Mouse (Mus musculus) embryonic facial prominence, embryonic 10.5 days (tissue): ENCODE measurements at regions not wholly inside any gene's neighbourhood (a gene's known extent, or its start where the extent isn't known, plus 50 kb on each side); places are given as distances from the start of the nearest gene placed in this dataset.

Experiments used
- DNase-seq: peaks from one replicate; pipeline ENCODE4 v3.0.0-alpha.2; 2017; ENCODE audit warnings: low spot score
- H3K27ac ChIP-seq: fragments of 300-500 bp; sonication (generic); replicated peaks from 2 replicates; pipeline ENCODE4 v1.5.1; 2016; ENCODE audit warnings: mild to moderate bottlenecking
- H3K27me3 ChIP-seq: fragments of 300-500 bp; sonication (generic); replicated peaks from 2 replicates; pipeline ENCODE4 v1.6.1; 2016; ENCODE audit warnings: low read depth, mild to moderate bottlenecking; ENCODE audit not compliant: poor library complexity, severe bottlenecking
- H3K36me3 ChIP-seq: fragments of 300-500 bp; sonication (generic); replicated peaks from 2 replicates; pipeline ENCODE4 v1.6.1; 2016; ENCODE audit warnings: mild to moderate bottlenecking, moderate library complexity
- H3K4me1 ChIP-seq: fragments of 300-500 bp; sonication (generic); 2 replicates; pipeline ENCODE4 v1.6.1; 2016
- H3K4me3 ChIP-seq: fragments of 300-500 bp; sonication (generic); 2 replicates; pipeline ENCODE4 v1.5.1; 2016; ENCODE audit warnings: mild to moderate bottlenecking, moderate library complexity
- H3K9me3 ChIP-seq: fragments of 300-500 bp; sonication (generic); 2 replicates; pipeline ENCODE4 v1.6.1; 2016; ENCODE audit warnings: mild to moderate bottlenecking
- WGBS: fragments of 180-500 bp; shearing (Covaris S2); methylation state at CpG from one replicate; pipeline ENCODE4 v1.1.7; 2016; 5-methylcytosine and 5-hydroxymethylcytosine counted together

- Histone ChIP-seq H3K4me3 (no peak overlapping the region), H3K27me3 (no peaks in the 10 kb centered on the region), H3K27ac (no peak overlapping the region), H3K36me3 (no peaks in the 10 kb centered on the region), H3K9me3 (no peaks in the 10 kb centered on the region), H3K4me1 (peaks cover 8% of the 10 kb centered on the region; the same call in 1 of the 2 replicates)
- DNase-seq: no peak
- WGBS: 55% methylated on average over 5 of the region's 5 CpGs
These were observed 87.8 kb upstream of the Enpp6 start for GRCm38 (mm10) chr8:46898697-46899445.

GRCm38 (mm10) chr8:46900826-46901225, 85.9 kb upstream of the Enpp6 start:
- WGBS: 83% methylated on average over 4 of the region's 4 CpGs
- H3K9me3 ChIP-seq: no peaks in the 10 kb centered on the region
- DNase-seq: no peak
- no peaks in the 10 kb centered on the region for H3K27me3 ChIP-seq
- H3K27ac ChIP-seq: no peak overlapping the region
- H3K4me3 ChIP-seq: no peak overlapping the region
- peaks cover 8% of the 10 kb centered on the region; the same call in 1 of the 2 replicates for H3K4me1 ChIP-seq
- no peaks in the 10 kb centered on the region for H3K36me3 ChIP-seq

- WGBS: 70% methylated on average over 3 of the region's 3 CpGs
- Histone ChIP-seq H3K36me3 (no peaks in the 10 kb centered on the region), H3K9me3 (no peaks in the 10 kb centered on the region), H3K27me3 (no peaks in the 10 kb centered on the region), H3K27ac (no peak overlapping the region), H3K4me3 (no peak overlapping the region), H3K4me1 (peaks cover 6% of the 10 kb centered on the region; the same call in 1 of the 2 replicates)
- no peak for DNase-seq
These were observed 82.0 kb upstream of the Enpp6 start for GRCm38 (mm10) chr8:46904731-46905130.

GRCm38 (mm10) chr8:46907390-46907789, 79.3 kb upstream of the Enpp6 start:
- no peak for DNase-seq
- no peaks in the 10 kb centered on the region for H3K27me3 ChIP-seq
- no peaks in the 10 kb centered on the region for H3K9me3 ChIP-seq
- 51% methylated on average over 11 of the region's 11 CpGs for WGBS
- H3K4me3 ChIP-seq: no peak overlapping the region
- peaks cover 6% of the 10 kb centered on the region; the same call in 1 of the 2 replicates for H3K4me1 ChIP-seq
- no peak overlapping the region for H3K27ac ChIP-seq
- no peaks in the 10 kb centered on the region for H3K36me3 ChIP-seq

GRCm38 (mm10) chr8:46908186-46908585, 78.5 kb upstream of the Enpp6 start:
- no peaks in the 10 kb centered on the region for H3K27me3 ChIP-seq
- 91% methylated on average over 4 of the region's 4 CpGs for WGBS
- DNase-seq: no peak
- H3K36me3 ChIP-seq: no peaks in the 10 kb centered on the region
- H3K4me3 ChIP-seq: no peak overlapping the region
- H3K9me3 ChIP-seq: no peaks in the 10 kb centered on the region
- no peak overlapping the region for H3K27ac ChIP-seq
- H3K4me1 ChIP-seq: peaks cover 6% of the 10 kb centered on the region; the same call in 1 of the 2 replicates

GRCm38 (mm10) chr8:46913956-46914355, 72.7 kb upstream of the Enpp6 start:
- no peak overlapping the region for H3K27ac ChIP-seq
- H3K9me3 ChIP-seq: no peaks in the 10 kb centered on the region
- H3K4me1 ChIP-seq: no peaks in the 10 kb centered on the region
- 44% methylated on average over 5 of the region's 5 CpGs for WGBS
- no peaks in the 10 kb centered on the region for H3K36me3 ChIP-seq
- no peak overlapping the region for H3K4me3 ChIP-seq
- H3K27me3 ChIP-seq: no peaks in the 10 kb centered on the region; the same call in 1 of the 2 replicates
- DNase-seq: no peak

- no peak overlapping the region for H3K27ac ChIP-seq
- no peak overlapping the region for H3K4me3 ChIP-seq
- 28% methylated on average over 3 of the region's 3 CpGs for WGBS
- no peaks in the 10 kb centered on the region for H3K36me3 ChIP-seq
- no peaks in the 10 kb centered on the region for H3K9me3 ChIP-seq
- no peak for DNase-seq
- no peaks in the 10 kb centered on the region; the same call in 1 of the 2 replicates for H3K27me3 ChIP-seq
- peaks cover 12% of the 10 kb centered on the region for H3K4me1 ChIP-seq
These were observed 66.6 kb upstream of the Enpp6 start for GRCm38 (mm10) chr8:46920071-46920470.

GRCm38 (mm10) chr8:46921075-46921474, 65.6 kb upstream of the Enpp6 start:
- Histone ChIP-seq H3K27ac (0 out of 2 replicates have a peak overlapping the region, but pooled peaks have one; percentile 30), H3K9me3 (no peaks in the 10 kb centered on the region), H3K4me1 (peaks cover 17% of the 10 kb centered on the region), H3K4me3 (no peak overlapping the region), H3K36me3 (no peaks in the 10 kb centered on the region), H3K27me3 (no peaks in the 10 kb centered on the region; the same call in 1 of the 2 replicates)
- WGBS: 96% methylated on average over 11 of the region's 11 CpGs
- no peak for DNase-seq

GRCm38 (mm10) chr8:46921585-46921984, 65.1 kb upstream of the Enpp6 start:
- Histone ChIP-seq H3K4me3 (no peak overlapping the region), H3K4me1 (peaks cover 17% of the 10 kb centered on the region), H3K9me3 (no peaks in the 10 kb centered on the region), H3K27me3 (no peaks in the 10 kb centered on the region; the same call in 1 of the 2 replicates), H3K36me3 (no peaks in the 10 kb centered on the region), H3K27ac (no peak overlapping the region)
- DNase-seq: no peak
- WGBS: 95% methylated on average over 7 of the region's 7 CpGs

GRCm38 (mm10) chr8:46924787-46925548, 61.7 kb upstream of the Enpp6 start:
- peaks cover 16% of the 10 kb centered on the region for H3K4me1 ChIP-seq
- DNase-seq: peak; percentile 44
- H3K9me3 ChIP-seq: no peaks in the 10 kb centered on the region
- 28% methylated on average over 13 of the region's 13 CpGs for WGBS
- H3K36me3 ChIP-seq: no peaks in the 10 kb centered on the region
- no peak overlapping the region for H3K4me3 ChIP-seq
- no peaks in the 10 kb centered on the region; the same call in 1 of the 2 replicates for H3K27me3 ChIP-seq
- H3K27ac ChIP-seq: peak overlapping the region; percentile 24; the same call in 1 of the 2 replicates

GRCm38 (mm10) chr8:46928718-46929117, 58.0 kb upstream of the Enpp6 start:
- Histone ChIP-seq H3K9me3 (no peaks in the 10 kb centered on the region), H3K27me3 (no peaks in the 10 kb centered on the region; the same call in 1 of the 2 replicates), H3K36me3 (no peaks in the 10 kb centered on the region), H3K4me3 (no peak overlapping the region), H3K27ac (no peak overlapping the region), H3K4me1 (peaks cover 13% of the 10 kb centered on the region)
- no peak for DNase-seq
- WGBS: 79% methylated on average over 6 of the region's 6 CpGs

- DNase-seq: no peak
- Histone ChIP-seq H3K4me1 (peaks cover 10% of the 10 kb centered on the region), H3K27me3 (no peaks in the 10 kb centered on the region), H3K9me3 (no peaks in the 10 kb centered on the region), H3K27ac (no peak overlapping the region), H3K36me3 (no peaks in the 10 kb centered on the region), H3K4me3 (no peak overlapping the region)
- 80% methylated on average over 6 of the region's 6 CpGs for WGBS
These were observed 57.0 kb upstream of the Enpp6 start for GRCm38 (mm10) chr8:46929678-46930077.
